Mouse (Mus musculus): Measurements from ENCODE around the gene Fsd1l. TPM values are rescaled to one million over a fixed set of nuclear protein-coding genes. Genes with fewer than 3 reads are reported as not detected.
"Not testable (repeated sequence)": the region's sequence is repeated elsewhere in the genome, so short reads cannot be mapped to it uniquely, and the experiment has no call there.

The Fsd1l gene
- polyA plus RNA-seq, 1 experiment from 2014 or later: 27.7 TPM

DNA sequence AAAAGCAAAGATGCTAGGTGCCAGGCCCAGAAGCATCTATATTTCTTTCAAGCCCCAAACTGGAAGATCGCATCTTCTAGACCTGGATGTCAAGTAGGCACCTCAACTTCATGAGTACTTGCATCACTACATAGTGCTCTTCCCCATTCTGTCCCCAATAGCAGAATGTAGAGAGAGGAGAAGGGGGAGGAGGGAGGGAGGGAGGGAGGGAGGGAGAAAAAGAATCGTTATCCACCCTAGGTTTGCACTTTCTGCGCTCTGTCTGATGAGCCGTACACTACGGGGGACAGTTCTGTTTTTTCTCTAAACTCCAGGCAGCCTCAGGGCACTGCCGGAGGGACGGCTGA is 82.4 kb downstream of the Fsd1l start, which contains the start of gene Fktn:
Gene Fktn (plus strand): TSS at position 295 of the 347 bp plus-strand sequence.
- no peaks in the 10 kb centered on the region for H3K36me3 ChIP-seq (ENCODE audit: control insufficient read depth, insufficient read depth, low read length)
- H3K27ac ChIP-seq (ENCODE audit: low read depth, low read length): peak within 1 kb of the TSS; percentile 85
- ATAC-seq (replicated peaks; ENCODE audit: low FRiP score): peak; percentile 88
- WGBS: 14% methylated on average over 7 of the region's 7 CpGs
- no peak for DNase-seq (ENCODE audit: low spot score)
- no peaks in the 10 kb centered on the region for H3K27me3 ChIP-seq (ENCODE audit: control insufficient read depth, insufficient read depth, low read length)
- peak within 1 kb of the TSS; percentile 91 for H3K4me2 ChIP-seq (ENCODE audit: low read depth, low read length, severe bottlenecking)
- no peaks in the 10 kb centered on the region for H3K9me3 ChIP-seq (ENCODE audit: control insufficient read depth, low read length)
- peak within 1 kb of the TSS; percentile 86 for H3K9ac ChIP-seq (ENCODE audit: low read length)
- H3K4me1 ChIP-seq (replicated peaks; ENCODE audit: control insufficient read depth, insufficient read depth, low read length): no peaks in the 10 kb centered on the region
- H3K4me3 ChIP-seq (ENCODE audit: low read depth, low read length): peak within 1 kb of the TSS; percentile 82

DNA sequence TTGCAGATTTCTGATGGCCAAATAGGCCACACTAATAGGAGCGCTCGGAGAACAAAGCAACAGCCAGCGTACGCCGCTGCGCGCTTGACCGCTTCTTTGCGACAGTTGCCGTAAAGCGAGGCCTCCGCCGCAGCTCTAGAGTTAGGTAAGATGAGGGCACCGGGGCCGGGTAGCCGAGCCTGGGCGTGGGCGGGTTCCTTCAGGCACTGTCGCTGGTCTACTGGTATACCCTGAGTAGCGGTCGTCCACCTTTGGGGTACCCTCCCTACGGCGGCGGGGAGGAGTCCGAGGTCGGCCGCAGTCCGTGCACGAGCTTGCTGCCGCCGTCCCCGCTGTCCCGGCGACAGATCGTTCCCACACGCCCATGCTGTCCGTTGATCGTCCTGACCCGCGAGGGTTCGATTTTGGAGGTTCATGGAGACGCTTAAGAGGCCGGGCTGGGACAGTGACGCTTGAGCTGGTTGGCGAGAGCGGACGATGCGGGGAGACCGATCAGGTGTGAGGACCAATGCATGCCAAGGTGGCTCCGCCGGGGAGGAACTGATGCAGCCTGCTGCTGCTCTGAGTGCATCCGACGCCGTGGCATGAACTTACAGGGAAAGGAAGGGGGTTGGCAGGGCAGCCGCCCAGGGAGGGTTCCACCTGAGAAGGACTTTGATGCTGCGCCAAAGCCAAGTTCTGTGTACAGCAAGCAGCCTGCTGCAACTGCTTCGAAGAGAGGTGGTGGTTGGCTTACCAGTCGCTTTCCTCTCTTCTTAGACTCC is 83.0 kb downstream of the Fsd1l start:
- H3K27ac ChIP-seq (ENCODE audit: low read depth, low read length): peak overlapping the region; percentile 85
- H3K9me3 ChIP-seq (ENCODE audit: control insufficient read depth, low read length): no peaks in the 10 kb centered on the region
- no peaks in the 10 kb centered on the region for H3K36me3 ChIP-seq (ENCODE audit: control insufficient read depth, insufficient read depth, low read length)
- peak; percentile 98 for ATAC-seq (replicated peaks; ENCODE audit: low FRiP score)
- H3K4me1 ChIP-seq (replicated peaks; ENCODE audit: control insufficient read depth, insufficient read depth, low read length): no peaks in the 10 kb centered on the region
- peak; percentile 94 for DNase-seq (ENCODE audit: low spot score)
- peak overlapping the region; percentile 91 for H3K4me2 ChIP-seq (ENCODE audit: low read depth, low read length, severe bottlenecking)
- H3K4me3 ChIP-seq (ENCODE audit: low read depth, low read length): peak overlapping the region; percentile 82
- no peaks in the 10 kb centered on the region for H3K27me3 ChIP-seq (ENCODE audit: control insufficient read depth, insufficient read depth, low read length)
- 4% methylated on average over 58 of the region's 58 CpGs for WGBS
- H3K9ac ChIP-seq (ENCODE audit: low read length): peak overlapping the region; percentile 86

DNA sequence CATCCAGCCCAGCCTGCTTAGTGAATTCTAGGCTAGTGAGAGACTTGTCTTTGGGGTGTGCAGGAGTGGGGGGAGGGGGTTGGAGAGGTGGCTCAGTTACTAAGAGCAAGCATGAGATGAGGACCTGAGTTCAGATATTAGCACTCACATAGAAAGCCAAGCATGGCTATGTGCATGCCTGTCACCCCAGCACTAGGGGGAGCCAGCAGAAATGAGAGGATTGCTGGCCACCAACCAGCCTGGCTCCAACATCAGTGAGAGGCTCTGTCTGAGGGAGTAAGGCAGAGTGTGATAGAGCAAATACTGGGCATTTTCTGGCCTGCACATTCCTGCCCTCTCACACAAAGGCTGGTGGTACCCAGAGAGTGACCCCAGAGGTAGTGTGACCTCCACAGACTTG is 84.7 kb downstream of the Fsd1l start:
- no peak for ATAC-seq (replicated peaks; ENCODE audit: low FRiP score)
- Histone ChIP-seq H3K27me3 (ENCODE audit: control insufficient read depth, insufficient read depth, low read length) (no peaks in the 10 kb centered on the region), H3K4me1 (replicated peaks; ENCODE audit: control insufficient read depth, insufficient read depth, low read length) (no peaks in the 10 kb centered on the region), H3K36me3 (ENCODE audit: control insufficient read depth, insufficient read depth, low read length) (no peaks in the 10 kb centered on the region), H3K9ac (ENCODE audit: low read length) (no peak overlapping the region), H3K4me2 (ENCODE audit: low read depth, low read length, severe bottlenecking) (no peak overlapping the region), H3K9me3 (ENCODE audit: control insufficient read depth, low read length) (no peaks in the 10 kb centered on the region), H3K4me3 (ENCODE audit: low read depth, low read length) (no peak overlapping the region), H3K27ac (ENCODE audit: low read depth, low read length) (no peak overlapping the region)
- no peak for DNase-seq (ENCODE audit: low spot score)

DNA sequence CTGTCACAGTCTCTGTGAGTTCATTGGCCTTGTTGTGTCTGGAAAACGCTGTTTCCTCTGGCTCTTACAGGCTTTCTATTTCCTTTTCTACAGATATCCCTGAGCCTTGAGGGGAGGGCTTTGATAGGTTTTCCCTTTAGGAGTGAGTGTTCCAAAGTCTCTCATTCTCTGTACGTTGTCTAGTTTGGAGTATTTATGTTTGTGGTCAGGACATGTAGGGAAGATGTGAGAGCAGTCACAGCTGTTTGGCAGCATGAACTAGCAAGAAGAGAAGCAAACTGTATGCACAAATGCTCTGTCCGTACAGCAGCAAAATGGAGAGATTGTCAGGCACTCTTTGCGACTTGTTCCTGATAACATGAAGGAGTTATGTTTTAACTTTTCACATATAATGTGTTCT is 86.3 kb downstream of the Fsd1l start:
- H3K36me3 ChIP-seq (ENCODE audit: control insufficient read depth, insufficient read depth, low read length): no peaks in the 10 kb centered on the region
- DNase-seq (ENCODE audit: low spot score) (no peak), ATAC-seq (replicated peaks; ENCODE audit: low FRiP score) (no peak)
- H3K9ac ChIP-seq (ENCODE audit: low read length): no peak overlapping the region
- no peaks in the 10 kb centered on the region for H3K9me3 ChIP-seq (ENCODE audit: control insufficient read depth, low read length)
- 89% methylated on average over 4 of the region's 4 CpGs for WGBS
- no peak overlapping the region for H3K27ac ChIP-seq (ENCODE audit: low read depth, low read length)
- no peaks in the 10 kb centered on the region for H3K27me3 ChIP-seq (ENCODE audit: control insufficient read depth, insufficient read depth, low read length)
- no peak overlapping the region for H3K4me2 ChIP-seq (ENCODE audit: low read depth, low read length, severe bottlenecking)
- H3K4me1 ChIP-seq (replicated peaks; ENCODE audit: control insufficient read depth, insufficient read depth, low read length): no peaks in the 10 kb centered on the region
- H3K4me3 ChIP-seq (ENCODE audit: low read depth, low read length): no peak overlapping the region

DNA sequence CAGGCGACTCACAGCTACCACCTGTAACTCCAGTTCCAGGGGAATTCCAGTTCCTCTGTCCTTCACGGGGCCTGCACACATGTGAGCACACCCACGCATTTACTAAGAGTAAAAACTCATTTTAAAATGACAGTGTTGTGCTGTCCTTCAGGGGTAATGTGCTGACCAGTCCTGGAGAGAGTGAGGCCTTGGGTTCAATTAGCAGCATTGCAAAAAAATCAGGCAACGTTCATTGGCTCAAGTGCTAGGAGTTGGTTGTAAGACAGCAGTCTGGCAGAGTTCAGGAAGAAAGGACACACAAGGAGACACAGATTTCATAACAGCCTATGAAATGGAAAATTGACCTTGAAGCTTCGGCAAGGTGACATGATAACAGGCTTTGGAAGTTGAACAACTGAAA is 87.0 kb downstream of the Fsd1l start:
- no peak overlapping the region for H3K4me3 ChIP-seq (ENCODE audit: low read depth, low read length)

DNA sequence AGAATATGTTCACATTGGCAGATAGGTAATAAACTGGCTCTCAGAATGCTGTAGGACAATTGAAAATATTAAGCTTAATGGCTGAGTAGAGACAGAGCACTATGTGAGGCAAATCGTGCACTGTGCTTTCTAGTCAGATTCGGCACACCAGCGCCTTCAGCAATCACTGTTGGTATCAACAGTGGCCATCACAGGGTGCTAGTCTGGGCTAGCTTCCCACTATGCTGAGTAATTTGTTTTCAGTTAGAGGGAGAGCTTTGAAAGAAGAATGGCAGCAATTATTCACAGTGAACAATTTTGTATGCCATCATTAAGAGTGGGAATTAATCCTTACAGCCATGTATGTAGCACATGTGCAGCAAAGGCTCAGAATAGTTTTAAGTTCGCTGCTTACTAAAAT is 91.2 kb downstream of the Fsd1l start:
- no peak for ATAC-seq (replicated peaks; ENCODE audit: low FRiP score)
- H3K4me3 ChIP-seq (ENCODE audit: low read depth, low read length): no peak overlapping the region
- H3K27me3 ChIP-seq (ENCODE audit: control insufficient read depth, insufficient read depth, low read length): no peaks in the 10 kb centered on the region
- H3K9ac ChIP-seq (ENCODE audit: low read length): no peak overlapping the region
- no peaks in the 10 kb centered on the region for H3K36me3 ChIP-seq (ENCODE audit: control insufficient read depth, insufficient read depth, low read length)
- H3K9me3 ChIP-seq (ENCODE audit: control insufficient read depth, low read length): no peaks in the 10 kb centered on the region
- 74% methylated on average over 4 of the region's 4 CpGs for WGBS
- H3K27ac ChIP-seq (ENCODE audit: low read depth, low read length): no peak overlapping the region
- DNase-seq (ENCODE audit: low spot score): no peak
- no peak overlapping the region for H3K4me2 ChIP-seq (ENCODE audit: low read depth, low read length, severe bottlenecking)
- no peaks in the 10 kb centered on the region for H3K4me1 ChIP-seq (replicated peaks; ENCODE audit: control insufficient read depth, insufficient read depth, low read length)

More for the DNA sequence above, 87.0 kb downstream of the Fsd1l start:
- no peak overlapping the region for H3K9ac ChIP-seq (ENCODE audit: low read length)
- H3K36me3 ChIP-seq (ENCODE audit: control insufficient read depth, insufficient read depth, low read length): no peaks in the 10 kb centered on the region
- DNase-seq (ENCODE audit: low spot score) (no peak), ATAC-seq (replicated peaks; ENCODE audit: low FRiP score) (no peak)
- H3K4me2 ChIP-seq (ENCODE audit: low read depth, low read length, severe bottlenecking): no peak overlapping the region
- no peaks in the 10 kb centered on the region for H3K9me3 ChIP-seq (ENCODE audit: control insufficient read depth, low read length)
- WGBS: 88% methylated on average over 5 of the region's 5 CpGs
- no peaks in the 10 kb centered on the region for H3K4me1 ChIP-seq (replicated peaks; ENCODE audit: control insufficient read depth, insufficient read depth, low read length)
- no peak overlapping the region for H3K27ac ChIP-seq (ENCODE audit: low read depth, low read length)
- no peaks in the 10 kb centered on the region for H3K27me3 ChIP-seq (ENCODE audit: control insufficient read depth, insufficient read depth, low read length)

DNA sequence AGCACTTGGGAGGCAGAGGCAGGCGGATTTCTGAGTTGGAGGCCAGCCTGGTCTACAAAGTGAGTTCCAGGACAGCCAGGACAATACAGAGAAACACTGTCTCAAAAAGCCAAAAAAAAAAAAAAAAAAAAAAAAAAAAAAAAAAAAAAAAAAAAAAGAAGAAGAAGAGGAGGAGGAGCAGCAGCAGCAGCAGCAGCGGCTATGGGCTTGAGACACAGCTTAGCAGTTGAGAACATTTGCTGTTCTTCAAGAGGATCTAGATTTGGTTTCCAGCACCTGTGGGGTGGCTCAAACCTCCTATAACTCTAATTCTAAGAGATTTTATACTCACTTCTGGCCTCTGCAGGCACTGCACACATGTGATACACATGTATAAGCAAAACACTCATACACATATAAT is 94.8 kb downstream of the Fsd1l start:
- not testable (repeated sequence) for ATAC-seq (replicated peaks; ENCODE audit: low FRiP score); H3K4me3 ChIP-seq (ENCODE audit: low read depth, low read length); H3K4me2 ChIP-seq (ENCODE audit: low read depth, low read length, severe bottlenecking); H3K9ac ChIP-seq (ENCODE audit: low read length); H3K9me3 ChIP-seq (ENCODE audit: control insufficient read depth, low read length); H3K4me1 ChIP-seq (replicated peaks; ENCODE audit: control insufficient read depth, insufficient read depth, low read length); H3K27ac ChIP-seq (ENCODE audit: low read depth, low read length); H3K36me3 ChIP-seq (ENCODE audit: control insufficient read depth, insufficient read depth, low read length); H3K27me3 ChIP-seq (ENCODE audit: control insufficient read depth, insufficient read depth, low read length); DNase-seq (ENCODE audit: low spot score)
- WGBS: 97% methylated on average over 2 of the region's 2 CpGs

DNA sequence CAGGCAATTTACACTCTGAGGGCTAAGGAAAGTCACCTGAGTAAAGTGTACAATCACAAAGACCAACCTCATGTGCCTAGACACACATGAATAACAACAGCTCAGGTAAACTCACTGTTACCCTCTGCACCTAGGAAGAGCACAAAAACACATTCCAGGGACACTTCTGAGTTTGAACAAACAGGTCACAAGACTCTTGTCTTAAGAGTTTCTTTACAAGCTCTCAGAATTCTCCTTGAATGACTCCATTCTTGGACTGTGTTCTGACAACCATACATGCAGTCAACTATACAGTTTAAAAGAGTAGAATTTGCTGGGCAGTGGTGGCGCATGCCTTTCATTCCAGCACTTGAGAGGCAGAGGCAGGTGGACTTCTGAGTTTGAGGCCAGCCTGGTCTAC is 96.8 kb downstream of the Fsd1l start:
- H3K27me3 ChIP-seq (ENCODE audit: control insufficient read depth, insufficient read depth, low read length): no peaks in the 10 kb centered on the region
- no peak overlapping the region for H3K9ac ChIP-seq (ENCODE audit: low read length)
- H3K27ac ChIP-seq (ENCODE audit: low read depth, low read length): no peak overlapping the region
- H3K9me3 ChIP-seq (ENCODE audit: control insufficient read depth, low read length): no peaks in the 10 kb centered on the region
- H3K36me3 ChIP-seq (ENCODE audit: control insufficient read depth, insufficient read depth, low read length): no peaks in the 10 kb centered on the region
- no peaks in the 10 kb centered on the region for H3K4me1 ChIP-seq (replicated peaks; ENCODE audit: control insufficient read depth, insufficient read depth, low read length)
- ATAC-seq (replicated peaks; ENCODE audit: low FRiP score): no peak
- no peak overlapping the region for H3K4me2 ChIP-seq (ENCODE audit: low read depth, low read length, severe bottlenecking)
- no peak for DNase-seq (ENCODE audit: low spot score)
- 97% methylated on average over 1 of the region's 1 CpGs for WGBS
- H3K4me3 ChIP-seq (ENCODE audit: low read depth, low read length): no peak overlapping the region

DNA sequence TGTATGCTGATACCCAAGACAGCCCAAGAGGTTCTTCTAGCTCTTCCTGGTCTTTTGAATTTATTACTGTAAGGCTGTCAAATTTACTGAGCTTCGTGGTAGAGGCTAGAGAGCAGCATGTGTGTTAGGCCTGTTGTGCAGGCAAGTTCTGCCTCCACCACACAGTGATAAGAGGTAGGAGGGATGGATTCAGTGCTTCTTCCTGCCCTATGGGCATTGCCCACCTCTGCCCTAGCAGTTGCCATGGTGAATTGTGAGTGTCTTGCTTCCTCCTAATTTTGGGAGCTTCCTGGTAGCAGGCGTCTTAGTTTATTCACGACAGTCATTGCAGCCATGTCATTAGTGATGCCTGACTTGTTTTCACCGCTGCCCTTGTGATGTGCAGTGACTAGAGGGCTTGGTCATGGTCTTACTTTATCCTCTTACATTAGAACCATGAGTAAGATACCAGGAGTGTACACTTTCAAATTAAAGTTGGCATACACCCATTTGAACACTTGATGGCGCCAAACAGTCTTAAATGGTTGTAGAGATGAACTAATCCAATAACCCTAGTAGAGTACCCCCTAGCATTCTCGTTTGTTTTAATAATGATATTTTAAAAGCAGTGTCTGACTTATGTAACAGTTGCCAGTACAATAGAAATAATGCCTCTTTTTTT is 107.8 kb downstream of the Fsd1l start:
- Histone ChIP-seq H3K4me1 (replicated peaks; ENCODE audit: control insufficient read depth, insufficient read depth, low read length) (no peaks in the 10 kb centered on the region), H3K36me3 (ENCODE audit: control insufficient read depth, insufficient read depth, low read length) (no peaks in the 10 kb centered on the region), H3K27ac (ENCODE audit: low read depth, low read length) (no peak overlapping the region), H3K4me3 (ENCODE audit: low read depth, low read length) (no peak overlapping the region), H3K9ac (ENCODE audit: low read length) (no peak overlapping the region), H3K4me2 (ENCODE audit: low read depth, low read length, severe bottlenecking) (no peak overlapping the region), H3K27me3 (ENCODE audit: control insufficient read depth, insufficient read depth, low read length) (no peaks in the 10 kb centered on the region), H3K9me3 (ENCODE audit: control insufficient read depth, low read length) (no peaks in the 10 kb centered on the region)
- ATAC-seq (replicated peaks; ENCODE audit: low FRiP score) (0 out of 2 replicates have a peak, but pooled peaks have one; percentile 10), DNase-seq (ENCODE audit: low spot score) (no peak)
- 38% methylated on average over 6 of the region's 6 CpGs for WGBS

Data from forebrain, embryonic 11.5 days (tissue).